Mouse (Mus musculus) lung, embryonic 16.5 days (tissue): ENCODE measurements around the gene Pigyl. TPM values are rescaled to one million over a fixed set of nuclear protein-coding genes. Genes with fewer than 3 reads are reported as not detected.

ENCODE experiments used
- ATAC-seq: fragments of 200-750 bp; cut with Nextera tagmentation; 2 replicates; pipeline ENCODE4 v1.8.0; 2017; ENCODE audit warnings: low read depth, mild to moderate bottlenecking, moderate library complexity
- H3K27ac ChIP-seq: fragments of 300-500 bp; sonication (generic); 2 replicates; pipeline ENCODE4 v1.5.1; 2014; ENCODE audit warnings: mild to moderate bottlenecking, control low read depth, low read length
- H3K27me3 ChIP-seq: fragments of 300-500 bp; sonication (generic); 2 replicates; pipeline ENCODE4 v1.6.1; 2014; ENCODE audit warnings: low read depth, low read length, mixed read lengths; ENCODE audit not compliant: control insufficient read depth, insufficient read depth
- H3K36me3 ChIP-seq: fragments of 300-500 bp; sonication (generic); 2 replicates; pipeline ENCODE4 v1.6.1; 2014; ENCODE audit warnings: low read length; ENCODE audit not compliant: control insufficient read depth, insufficient read depth
- H3K4me1 ChIP-seq: fragments of 300-500 bp; sonication (generic); replicated peaks from 2 replicates; pipeline ENCODE4 v1.6.1; 2014; ENCODE audit warnings: low read length, mixed read lengths; ENCODE audit not compliant: control insufficient read depth, insufficient read depth
- H3K4me2 ChIP-seq: fragments of 300-500 bp; sonication (generic); 2 replicates; pipeline ENCODE4 v1.6.1; 2014; ENCODE audit warnings: low read depth, low read length, control low read depth
- H3K4me3 ChIP-seq: fragments of 300-500 bp; sonication (generic); 2 replicates; pipeline ENCODE4 v1.5.1; 2014; ENCODE audit warnings: mild to moderate bottlenecking, low read length, control low read depth
- H3K9ac ChIP-seq: fragments of 300-500 bp; sonication (generic); 2 replicates; pipeline ENCODE4 v1.6.1; 2014; ENCODE audit warnings: low read length, control low read depth
- H3K9me3 ChIP-seq: fragments of 300-500 bp; sonication (generic); 2 replicates; pipeline ENCODE4 v1.6.1; 2016; ENCODE audit warnings: low read length; ENCODE audit not compliant: control insufficient read depth
- whole genome bisulfite sequencing: fragments of 180-500 bp; shearing (Covaris S2); extraction: QIAGEN DNeasy Blood & Tissue Kit; methylation state at CpG from one replicate; pipeline ENCODE4 v1.1.7; 2014; 5-methylcytosine and 5-hydroxymethylcytosine counted together
- polyA plus RNA-seq: library from polyadenylated mRNA; unstranded; fragments of >200 nt; fragmentation: Nextera tagmentation; extraction: Ambion mirVana; gene quantifications from 2 replicates; pipeline ENCODE4 v1.2.1, GENCODE M21; 2015

Pigyl gene
- 84.6 and 85.1 TPM in 2 replicates for polyA plus RNA-seq

- 1% methylated on average over 65 of the region's 65 CpGs for WGBS
- peaks cover 2% of the 10 kb centered on the region; the same call in 1 of the 2 replicates for H3K36me3 ChIP-seq
- H3K27ac ChIP-seq = peak within 1 kb of the TSS; percentile 92
- ATAC-seq = peak; percentile 99
- H3K9me3 ChIP-seq = no peaks in the 10 kb centered on the region
- H3K9ac ChIP-seq = peak within 1 kb of the TSS; percentile 90
- H3K4me3 ChIP-seq = peak within 1 kb of the TSS; percentile 77
- H3K4me1 ChIP-seq = peaks cover 14% of the 10 kb centered on the region
- H3K27me3 ChIP-seq = no peaks in the 10 kb centered on the region
- peak within 1 kb of the TSS; percentile 89 for H3K4me2 ChIP-seq
Measured at GRCm38 (mm10) chr9:22156497-22157245, at the start of gene Pigyl. Gene Pigyl (plus strand): TSS chr9:22156846.

GRCm38 (mm10) chr9:22108194-22108593, 48.5 kb upstream of the Pigyl start:
- Histone ChIP-seq H3K27ac (no peak overlapping the region), H3K4me1 (no peaks in the 10 kb centered on the region), H3K36me3 (peaks cover 16% of the 10 kb centered on the region), H3K9me3 (no peaks in the 10 kb centered on the region), H3K9ac (no peak overlapping the region), H3K4me2 (no peak overlapping the region), H3K27me3 (no peaks in the 10 kb centered on the region), H3K4me3 (no peak overlapping the region)
- WGBS = 78% methylated on average over 9 of the region's 9 CpGs
- no peak for ATAC-seq

- peak overlapping the region; percentile 87; the same call in 1 of the 2 replicates for H3K4me3 ChIP-seq
- no peaks in the 10 kb centered on the region for H3K9me3 ChIP-seq
- H3K9ac ChIP-seq = no peak overlapping the region; the same call in 1 of the 2 replicates
- WGBS = 76% methylated on average over 4 of the region's 4 CpGs
- H3K4me2 ChIP-seq = peak overlapping the region; percentile 97
- H3K36me3 ChIP-seq = peaks cover 13% of the 10 kb centered on the region
- no peaks in the 10 kb centered on the region for H3K27me3 ChIP-seq
- H3K4me1 ChIP-seq = peaks cover 12% of the 10 kb centered on the region
- no peak overlapping the region for H3K27ac ChIP-seq
- ATAC-seq = no peak
Measured at GRCm38 (mm10) chr9:22115635-22116034, 41.0 kb upstream of the Pigyl start.

GRCm38 (mm10) chr9:22116086-22116485, 40.6 kb upstream of the Pigyl start:
- H3K4me3 ChIP-seq = peak overlapping the region; percentile 87
- peaks cover 13% of the 10 kb centered on the region for H3K36me3 ChIP-seq
- H3K4me1 ChIP-seq = peaks cover 12% of the 10 kb centered on the region
- peak overlapping the region; percentile 95 for H3K9ac ChIP-seq
- no peak for ATAC-seq
- H3K9me3 ChIP-seq = no peaks in the 10 kb centered on the region
- H3K27ac ChIP-seq = no peak overlapping the region
- 16% methylated on average over 15 of the region's 15 CpGs for WGBS
- peak overlapping the region; percentile 97 for H3K4me2 ChIP-seq
- no peaks in the 10 kb centered on the region for H3K27me3 ChIP-seq

DNA sequence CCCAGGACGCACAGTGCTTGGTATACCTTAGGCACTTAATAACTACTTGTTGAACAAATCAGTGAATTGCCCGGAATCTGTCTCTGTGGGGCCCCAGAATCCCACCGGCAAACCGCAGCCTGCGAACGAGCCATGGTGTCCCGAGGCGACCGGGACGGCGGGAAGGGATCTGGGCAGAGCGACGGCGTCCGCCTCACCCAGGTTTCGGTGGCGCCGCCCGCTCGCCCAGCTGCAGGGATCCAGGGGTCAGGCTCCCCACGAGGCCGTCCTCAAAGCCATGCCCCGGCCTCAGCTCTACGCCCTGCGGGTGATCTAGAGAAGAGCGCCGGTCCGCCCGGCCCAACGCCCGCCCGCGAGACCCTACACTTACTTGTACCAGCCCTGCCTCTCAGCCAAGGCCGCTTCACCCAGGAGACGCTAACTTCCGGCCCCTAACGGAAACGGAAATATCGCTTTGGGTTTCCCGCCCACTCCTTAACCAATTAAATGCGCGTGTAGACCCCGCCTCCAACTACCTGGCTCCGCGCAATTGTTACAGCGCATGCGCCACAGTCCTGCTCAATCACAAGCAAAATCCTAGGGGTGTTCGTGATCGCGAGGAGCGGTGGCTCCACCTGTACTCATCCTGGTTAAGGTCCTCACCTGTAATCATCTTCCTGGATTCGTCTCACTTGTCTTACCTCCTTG, 39.8 kb upstream of the Pigyl start, which contains the start of gene Elof1:
Gene Elof1, minus strand, starts transcription at position 433 of the 687 bp plus-strand sequence.
- Histone ChIP-seq H3K4me2 (peak within 1 kb of the TSS; percentile 97), H3K36me3 (peaks cover 13% of the 10 kb centered on the region)
- under 1% methylated on average over 52 of the region's 52 CpGs for WGBS

GRCm38 (mm10) chr9:22117754-22118456, 38.7 kb upstream of the Pigyl start:
- Histone ChIP-seq H3K36me3 (peaks cover 5% of the 10 kb centered on the region; the same call in 1 of the 2 replicates), H3K4me3 (peak overlapping the region; percentile 87), H3K9ac (peak overlapping the region; percentile 95; the same call in 1 of the 2 replicates), H3K4me2 (peak overlapping the region; percentile 97), H3K9me3 (no peaks in the 10 kb centered on the region), H3K27me3 (no peaks in the 10 kb centered on the region), H3K27ac (no peak overlapping the region), H3K4me1 (peaks cover 12% of the 10 kb centered on the region)
- no peak for ATAC-seq
- WGBS = 46% methylated on average over 10 of the region's 10 CpGs

More for the DNA sequence above, 39.8 kb upstream of the Pigyl start, which contains the start of gene Elof1:
- Histone ChIP-seq H3K27me3 (no peaks in the 10 kb centered on the region), H3K4me3 (peak within 1 kb of the TSS; percentile 87), H3K4me1 (peaks cover 12% of the 10 kb centered on the region), H3K9ac (peak within 1 kb of the TSS; percentile 95), H3K9me3 (no peaks in the 10 kb centered on the region), H3K27ac (peak within 1 kb of the TSS; percentile 46)
- ATAC-seq = peak; percentile 97

- 92% methylated on average over 4 of the region's 4 CpGs for WGBS
- Histone ChIP-seq H3K9ac (no peak overlapping the region), H3K4me3 (no peak overlapping the region), H3K4me1 (peaks cover 12% of the 10 kb centered on the region), H3K27me3 (no peaks in the 10 kb centered on the region), H3K4me2 (no peak overlapping the region), H3K9me3 (no peaks in the 10 kb centered on the region), H3K27ac (no peak overlapping the region), H3K36me3 (no peaks in the 10 kb centered on the region)
- no peak for ATAC-seq
Measured at GRCm38 (mm10) chr9:22119543-22119942, 37.1 kb upstream of the Pigyl start.

DNA sequence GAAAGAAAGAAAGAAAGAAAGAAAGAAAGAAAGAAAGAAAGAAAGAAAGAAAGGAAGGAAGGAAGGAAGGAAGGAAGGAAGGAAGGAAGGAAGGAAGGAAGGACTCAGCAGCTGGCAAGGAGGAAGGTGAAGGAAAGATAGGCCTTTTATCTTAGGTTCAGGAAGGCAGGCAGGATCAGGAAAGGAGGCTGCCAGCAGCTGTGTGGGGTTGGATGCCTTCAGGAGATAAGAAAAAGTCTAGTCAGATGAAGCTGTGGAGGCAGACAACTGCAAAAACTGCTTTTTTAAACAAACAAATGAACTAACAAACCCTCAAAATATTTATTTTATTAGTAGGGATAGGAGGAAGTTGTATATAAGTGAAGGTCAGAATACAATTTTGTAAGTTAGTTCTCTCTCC, 35.1 kb upstream of the Pigyl start:
- ATAC-seq = no peak
- no peaks in the 10 kb centered on the region for H3K9me3 ChIP-seq
- no peak overlapping the region for H3K27ac ChIP-seq

DNA sequence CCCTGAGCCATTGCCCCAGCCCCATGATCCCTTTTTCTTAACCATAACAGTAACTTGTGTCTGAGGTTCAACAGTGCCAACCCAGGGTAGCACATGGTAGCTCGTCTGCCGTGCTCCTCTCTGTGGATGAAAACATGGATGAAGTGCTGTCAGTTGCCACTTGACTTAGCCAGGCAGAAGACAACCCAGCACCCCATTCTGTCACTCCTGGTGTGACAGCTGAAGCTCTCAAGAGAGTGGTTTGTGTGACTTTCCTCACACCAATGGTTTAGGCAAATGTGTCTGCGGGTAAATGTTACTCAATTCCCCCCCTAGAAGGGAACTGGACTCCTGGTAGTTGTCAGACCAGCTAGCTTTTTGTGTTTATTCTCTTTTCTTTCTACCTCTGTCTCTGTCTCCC, 34.6 kb upstream of the Pigyl start:
- H3K4me1 ChIP-seq = peaks cover 7% of the 10 kb centered on the region
- H3K27ac ChIP-seq = no peak overlapping the region
- H3K9me3 ChIP-seq = no peaks in the 10 kb centered on the region
- no peak for ATAC-seq
- H3K9ac ChIP-seq = no peak overlapping the region
- H3K4me3 ChIP-seq = no peak overlapping the region
- H3K4me2 ChIP-seq = no peak overlapping the region
- 53% methylated on average over 3 of the region's 3 CpGs for WGBS
- no peaks in the 10 kb centered on the region for H3K27me3 ChIP-seq
- no peaks in the 10 kb centered on the region for H3K36me3 ChIP-seq

More for the DNA sequence above, 35.1 kb upstream of the Pigyl start:
- no peak overlapping the region for H3K4me2 ChIP-seq
- H3K27me3 ChIP-seq = no peaks in the 10 kb centered on the region
- H3K4me1 ChIP-seq = peaks cover 7% of the 10 kb centered on the region
- H3K9ac ChIP-seq = no peak overlapping the region
- H3K4me3 ChIP-seq = no peak overlapping the region
- no peaks in the 10 kb centered on the region for H3K36me3 ChIP-seq
